Mouse (Mus musculus): Measurements from ENCODE around the gene Lipc. TPM values are rescaled to one million over a fixed set of nuclear protein-coding genes. Genes with fewer than 3 reads are reported as not detected.

Gene Lipc
- polyA plus RNA-seq, 1 experiment: 0.08 TPM

DNA sequence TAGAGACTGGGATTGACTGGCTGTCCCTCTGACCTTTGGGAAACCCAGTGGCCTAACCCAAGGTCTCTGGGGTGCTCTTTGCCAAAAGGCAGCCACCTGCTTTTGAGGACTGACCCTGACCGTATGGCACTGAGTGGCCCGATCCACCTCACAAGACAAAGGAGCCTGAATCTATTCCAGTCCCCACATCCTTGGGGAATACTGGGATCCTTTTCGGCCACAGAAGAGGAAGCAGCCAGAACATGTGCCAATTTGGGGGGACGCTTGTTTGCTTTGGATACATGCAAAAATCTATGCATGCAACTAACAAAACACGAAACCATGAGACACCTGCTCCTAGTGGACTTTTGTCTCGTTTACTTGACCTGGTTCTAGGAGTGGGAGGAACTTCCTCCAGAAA is 41.7 kb downstream of the Lipc start:
- DNase-seq: no peak
- Histone ChIP-seq H3K4me1 (ENCODE audit: control insufficient read depth, insufficient read depth, low read length) (no peaks in the 10 kb centered on the region), H3K27ac (ENCODE audit: insufficient read depth, low read length) (no peak overlapping the region), H3K4me3 (replicated peaks; ENCODE audit: insufficient read depth, low read depth, low read length) (no peak overlapping the region), H3K27me3 (ENCODE audit: control insufficient read depth, insufficient read depth, low read length) (no peaks in the 10 kb centered on the region)
- TF ChIP-seq CTCF (IDR thresholded peaks at IDR 0.05; ENCODE audit: borderline replicate concordance, insufficient read depth, low read depth, low read length) (no peak), POLR2A (IDR thresholded peaks at IDR 0.05; ENCODE audit: borderline replicate concordance, insufficient read depth, low read length) (no peak)
- 71% methylated on average over 6 of the region's 6 CpGs for WGBS

DNA sequence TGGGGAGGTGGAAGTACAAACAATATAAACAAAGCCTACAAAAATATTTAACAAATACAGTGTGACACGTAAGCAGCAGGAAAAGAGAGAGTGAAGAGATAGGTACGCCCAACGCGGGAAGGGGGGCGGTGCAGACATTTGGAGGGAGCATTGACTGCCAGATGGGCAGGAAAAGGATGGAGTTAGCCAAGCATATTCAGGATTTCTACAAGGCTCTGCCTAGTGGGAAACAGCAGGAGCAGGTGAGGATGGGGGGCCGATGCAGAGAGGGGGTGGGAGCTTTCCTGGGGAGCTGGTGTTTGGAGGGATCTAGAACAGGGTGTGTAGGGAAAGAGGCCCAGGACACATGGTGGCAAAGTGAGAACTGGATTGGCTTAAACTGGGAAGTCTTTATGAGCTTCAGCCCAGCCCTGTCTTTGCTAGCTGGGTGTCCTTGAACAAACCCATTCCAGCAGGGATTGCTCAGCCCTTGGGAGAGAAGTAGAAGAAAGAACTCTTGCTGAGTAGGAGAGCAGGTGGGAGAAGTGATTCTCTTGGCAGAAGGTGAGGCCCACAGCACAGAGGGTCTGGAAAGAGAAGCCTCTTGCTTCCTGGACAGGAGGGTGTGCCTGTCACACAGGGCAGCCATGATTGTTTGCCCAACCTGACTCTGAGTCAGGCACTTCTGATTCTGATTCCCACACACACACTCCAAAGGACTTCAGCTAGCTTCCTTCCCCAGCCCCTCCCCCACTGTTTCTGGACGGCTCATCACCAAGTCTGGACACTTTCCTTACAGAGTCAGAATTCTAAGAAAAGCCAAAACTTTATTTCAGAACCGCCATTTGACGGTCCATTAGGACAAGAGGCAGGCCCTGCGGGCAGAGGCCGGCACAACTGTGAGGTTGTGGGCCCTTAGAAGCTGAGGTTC is 49.0 kb downstream of the Lipc start:
- no peak for TF ChIP-seq POLR2A (IDR thresholded peaks at IDR 0.05; ENCODE audit: borderline replicate concordance, insufficient read depth, low read length)
- TF ChIP-seq CTCF (IDR thresholded peaks at IDR 0.05; ENCODE audit: borderline replicate concordance, insufficient read depth, low read depth, low read length): no peak
- no peaks in the 10 kb centered on the region for H3K27me3 ChIP-seq (ENCODE audit: control insufficient read depth, insufficient read depth, low read length)
- DNase-seq: peak in 1 of 2 experiments; percentile 39
- no peak overlapping the region for H3K4me3 ChIP-seq (replicated peaks; ENCODE audit: insufficient read depth, low read depth, low read length)
- H3K4me1 ChIP-seq (ENCODE audit: control insufficient read depth, insufficient read depth, low read length): peaks cover 12% of the 10 kb centered on the region
- no peak overlapping the region for H3K27ac ChIP-seq (ENCODE audit: insufficient read depth, low read length)
- 50% methylated on average over 11 of the region's 11 CpGs for WGBS

DNA sequence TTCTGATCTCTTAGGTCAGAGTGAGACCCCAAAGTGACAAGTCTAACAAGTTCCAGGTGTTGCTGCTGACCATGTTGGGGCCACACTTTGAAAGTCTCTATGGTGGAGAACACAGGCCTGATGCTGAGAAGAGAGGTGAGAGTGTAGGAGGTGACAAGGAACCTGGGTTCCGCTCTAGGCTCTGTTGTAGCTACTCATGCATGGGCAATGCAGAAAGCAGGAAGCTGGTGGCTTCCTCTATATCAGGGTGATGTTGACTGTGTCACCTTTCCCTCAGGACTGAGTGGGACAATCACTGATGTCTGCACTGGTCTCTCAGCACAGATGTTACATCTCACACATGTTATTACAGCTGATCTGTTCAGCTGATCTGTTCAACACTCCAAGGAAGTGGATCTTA is 57.8 kb downstream of the Lipc start:
- no peaks in the 10 kb centered on the region for H3K27me3 ChIP-seq (ENCODE audit: control insufficient read depth, insufficient read depth, low read length)
- no peaks in the 10 kb centered on the region for H3K4me1 ChIP-seq (ENCODE audit: control insufficient read depth, insufficient read depth, low read length)
- TF ChIP-seq POLR2A (IDR thresholded peaks at IDR 0.05; ENCODE audit: borderline replicate concordance, insufficient read depth, low read length) (no peak), CTCF (IDR thresholded peaks at IDR 0.05; ENCODE audit: borderline replicate concordance, insufficient read depth, low read depth, low read length) (no peak)
- no peak overlapping the region for H3K4me3 ChIP-seq (replicated peaks; ENCODE audit: insufficient read depth, low read depth, low read length)
- DNase-seq: no peak
- no peak overlapping the region for H3K27ac ChIP-seq (ENCODE audit: insufficient read depth, low read length)
- WGBS: 100% methylated on average over 1 of the region's 1 CpGs

DNA sequence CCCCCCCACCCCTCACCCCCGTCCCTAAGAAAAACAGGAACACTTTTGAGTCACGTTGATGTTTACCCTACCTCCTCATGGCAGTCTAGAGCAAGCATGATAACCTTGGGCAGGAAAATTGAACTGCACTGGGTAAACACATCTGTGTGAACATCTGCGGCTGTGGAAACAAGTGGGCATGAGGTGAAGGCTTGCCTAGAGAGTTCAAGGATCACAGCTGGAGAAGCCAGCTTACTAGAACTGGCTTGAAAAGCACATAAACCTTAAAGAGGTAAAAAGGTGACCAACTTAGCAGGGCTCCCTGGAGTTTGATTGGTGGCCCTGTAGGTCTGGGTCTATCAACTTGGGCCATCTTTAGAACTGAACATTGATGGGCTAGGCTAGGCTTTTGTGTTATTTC is 58.5 kb downstream of the Lipc start:
- WGBS: 78% methylated on average over 3 of the region's 3 CpGs
- TF ChIP-seq CTCF (IDR thresholded peaks at IDR 0.05; ENCODE audit: borderline replicate concordance, insufficient read depth, low read depth, low read length): no peak
- no peak for TF ChIP-seq POLR2A (IDR thresholded peaks at IDR 0.05; ENCODE audit: borderline replicate concordance, insufficient read depth, low read length)

DNA sequence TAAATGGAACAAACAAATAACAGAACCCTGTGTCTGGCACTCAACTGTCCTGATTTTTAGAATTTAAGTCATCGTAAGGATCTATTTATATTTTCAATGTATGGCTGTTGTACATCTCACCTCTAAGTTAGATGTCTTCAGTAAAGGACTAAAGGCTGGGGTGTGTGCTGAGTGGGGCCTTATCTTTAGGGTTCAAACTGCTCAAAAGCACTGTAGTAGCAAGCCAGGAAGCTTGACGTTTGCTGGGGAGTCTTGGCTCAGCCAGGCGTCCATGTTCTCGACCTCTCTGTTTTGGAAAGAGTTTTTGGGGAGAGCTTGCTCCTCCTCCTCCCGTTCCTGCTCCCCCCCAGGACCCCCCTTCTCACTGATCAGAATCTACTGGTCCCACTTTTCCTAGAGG is 59.4 kb downstream of the Lipc start:
- TF ChIP-seq CTCF (IDR thresholded peaks at IDR 0.05; ENCODE audit: borderline replicate concordance, insufficient read depth, low read depth, low read length): no peak
- no peak for TF ChIP-seq POLR2A (IDR thresholded peaks at IDR 0.05; ENCODE audit: borderline replicate concordance, insufficient read depth, low read length)
- WGBS: 87% methylated on average over 5 of the region's 5 CpGs
- H3K4me1 ChIP-seq (ENCODE audit: control insufficient read depth, insufficient read depth, low read length): no peaks in the 10 kb centered on the region
- DNase-seq: no peak
- no peak overlapping the region for H3K27ac ChIP-seq (ENCODE audit: insufficient read depth, low read length)
- H3K4me3 ChIP-seq (replicated peaks; ENCODE audit: insufficient read depth, low read depth, low read length): no peak overlapping the region
- H3K27me3 ChIP-seq (ENCODE audit: control insufficient read depth, insufficient read depth, low read length): no peaks in the 10 kb centered on the region

More for the DNA sequence above, 58.5 kb downstream of the Lipc start:
- Histone ChIP-seq H3K4me1 (ENCODE audit: control insufficient read depth, insufficient read depth, low read length) (no peaks in the 10 kb centered on the region), H3K4me3 (replicated peaks; ENCODE audit: insufficient read depth, low read depth, low read length) (no peak overlapping the region), H3K27ac (ENCODE audit: insufficient read depth, low read length) (no peak overlapping the region), H3K27me3 (ENCODE audit: control insufficient read depth, insufficient read depth, low read length) (no peaks in the 10 kb centered on the region)
- no peak for DNase-seq

DNA sequence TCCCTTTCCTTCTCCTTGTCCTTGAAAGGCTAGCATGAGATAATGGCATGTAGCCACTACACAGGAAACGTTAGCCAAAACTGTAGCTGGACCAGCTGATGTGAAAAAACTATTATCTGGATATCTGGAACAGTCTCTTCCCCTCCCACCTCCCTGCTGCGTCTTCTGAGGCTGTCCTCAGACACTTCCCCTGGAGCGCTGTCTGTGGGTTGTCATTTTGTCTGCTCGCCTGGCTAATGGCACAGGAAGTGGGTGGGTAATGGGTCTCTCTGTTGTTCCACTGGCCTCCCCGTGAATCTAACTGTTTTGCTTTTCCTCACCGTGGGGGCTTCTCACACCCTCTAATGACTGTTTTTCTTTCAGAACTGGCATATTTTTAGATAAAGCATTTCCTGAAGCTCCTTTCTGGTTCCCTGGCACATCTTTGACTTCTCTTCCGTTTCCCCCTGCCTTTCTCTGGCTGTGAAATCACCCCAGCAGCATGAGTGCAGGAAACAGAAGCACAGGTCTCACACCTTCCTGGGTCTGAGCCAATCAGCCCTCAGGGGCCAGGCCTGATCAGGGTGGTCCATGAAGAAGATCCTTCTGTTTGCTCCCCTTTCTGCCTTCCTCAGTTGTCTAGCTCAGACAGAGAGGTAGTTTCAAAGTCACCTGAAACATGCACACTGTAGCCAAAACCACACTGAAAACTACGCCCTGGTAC is 60.4 kb downstream of the Lipc start:
- no peaks in the 10 kb centered on the region for H3K4me1 ChIP-seq (ENCODE audit: control insufficient read depth, insufficient read depth, low read length)
- no peak overlapping the region for H3K4me3 ChIP-seq (replicated peaks; ENCODE audit: insufficient read depth, low read depth, low read length)
- DNase-seq: no peak
- no peak for TF ChIP-seq POLR2A (IDR thresholded peaks at IDR 0.05; ENCODE audit: borderline replicate concordance, insufficient read depth, low read length)
- TF ChIP-seq CTCF (IDR thresholded peaks at IDR 0.05; ENCODE audit: borderline replicate concordance, insufficient read depth, low read depth, low read length): no peak
- 45% methylated on average over 8 of the region's 8 CpGs for WGBS
- H3K27ac ChIP-seq (ENCODE audit: insufficient read depth, low read length): no peak overlapping the region
- no peaks in the 10 kb centered on the region for H3K27me3 ChIP-seq (ENCODE audit: control insufficient read depth, insufficient read depth, low read length)

DNA sequence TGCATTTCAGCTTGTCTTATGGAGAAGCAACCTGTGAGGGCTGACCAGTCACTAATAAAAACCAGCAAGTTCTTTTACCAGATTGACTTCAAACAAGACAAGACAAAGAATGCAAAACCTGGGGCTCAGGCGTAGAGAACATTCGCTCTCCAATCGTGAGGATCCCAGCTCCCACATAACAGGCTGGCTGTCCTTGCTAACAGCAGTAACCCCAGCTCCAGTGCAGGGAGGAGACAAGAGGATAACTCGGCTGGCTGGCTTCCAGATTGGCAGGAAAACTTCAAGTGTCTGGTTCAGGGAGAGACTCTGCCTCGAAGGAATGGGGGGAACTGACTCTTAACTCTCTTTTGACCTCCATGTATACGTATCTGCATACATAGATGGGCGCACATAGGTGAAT is 61.3 kb downstream of the Lipc start:
- no peak overlapping the region for H3K27ac ChIP-seq (ENCODE audit: insufficient read depth, low read length)
- no peak for DNase-seq
- no peak for TF ChIP-seq CTCF (IDR thresholded peaks at IDR 0.05; ENCODE audit: borderline replicate concordance, insufficient read depth, low read depth, low read length)
- no peak for TF ChIP-seq POLR2A (IDR thresholded peaks at IDR 0.05; ENCODE audit: borderline replicate concordance, insufficient read depth, low read length)
- 85% methylated on average over 7 of the region's 7 CpGs for WGBS
- H3K4me3 ChIP-seq (replicated peaks; ENCODE audit: insufficient read depth, low read depth, low read length): no peak overlapping the region
- H3K27me3 ChIP-seq (ENCODE audit: control insufficient read depth, insufficient read depth, low read length): no peaks in the 10 kb centered on the region
- no peaks in the 10 kb centered on the region for H3K4me1 ChIP-seq (ENCODE audit: control insufficient read depth, insufficient read depth, low read length)

Measured in cerebellum, adult 2 months (tissue).